Mouse (Mus musculus) hindbrain, embryonic 11.5 days (tissue): Measurements from ENCODE around the gene 9530068E07Rik. TPM values are rescaled to one million over a fixed set of nuclear protein-coding genes. Genes with fewer than 3 reads are reported as not detected.
A peak's percentile ranks its signal among the peaks of the same experiment; 100 is the strongest.
"Not testable (repeated sequence)": the region's sequence is repeated elsewhere in the genome, so short reads cannot be mapped to it uniquely, and the experiment has no call there.

Experiments used
- ATAC-seq: fragments of 200-750 bp; cut with Nextera tagmentation; 2 replicates; pipeline ENCODE4 v1.8.0; 2017; ENCODE audit warnings: mild to moderate bottlenecking, moderate TSS enrichment, moderate library complexity; ENCODE audit not compliant: low FRiP score
- DNase-seq: peaks from one replicate; pipeline ENCODE4 v3.0.0-alpha.2; 2015; ENCODE audit warnings: low spot score
- H3K27ac ChIP-seq: fragments of 300-500 bp; sonication (generic); 2 replicates; pipeline ENCODE4 v1.5.1; 2014; ENCODE audit warnings: mild to moderate bottlenecking, low read depth, low read length
- H3K27me3 ChIP-seq: fragments of 300-500 bp; sonication (generic); 2 replicates; pipeline ENCODE4 v1.6.1; 2014; ENCODE audit warnings: mild to moderate bottlenecking, low read length, moderate library complexity, mixed read lengths; ENCODE audit not compliant: control insufficient read depth, insufficient read depth
- H3K36me3 ChIP-seq: fragments of 300-500 bp; sonication (generic); 2 replicates; pipeline ENCODE4 v1.6.1; 2014; ENCODE audit warnings: mild to moderate bottlenecking, low read length, moderate library complexity, mixed read lengths; ENCODE audit not compliant: control insufficient read depth, insufficient read depth
- H3K4me1 ChIP-seq: fragments of 300-500 bp; sonication (generic); replicated peaks from 2 replicates; pipeline ENCODE4 v1.6.1; 2014; ENCODE audit warnings: low read length, mixed read lengths; ENCODE audit not compliant: control insufficient read depth, insufficient read depth
- H3K4me2 ChIP-seq: fragments of 300-500 bp; sonication (generic); replicated peaks from 2 replicates; pipeline ENCODE4 v1.6.1; 2014; ENCODE audit warnings: mild to moderate bottlenecking, low read depth, low read length
- H3K4me3 ChIP-seq: fragments of 300-500 bp; sonication (generic); 2 replicates; pipeline ENCODE4 v1.5.1; 2014; ENCODE audit warnings: low read depth, low read length
- H3K9ac ChIP-seq: fragments of 300-500 bp; sonication (generic); 2 replicates; pipeline ENCODE4 v1.6.1; 2014; ENCODE audit warnings: low read depth, low read length
- H3K9me3 ChIP-seq: fragments of 300-500 bp; sonication (generic); 2 replicates; pipeline ENCODE4 v1.6.1; 2016; ENCODE audit warnings: low read length; ENCODE audit not compliant: control insufficient read depth
- WGBS: fragments of 180-500 bp; shearing (Covaris S2); extraction: QIAGEN DNeasy Blood & Tissue Kit; methylation state at CpG from one replicate; pipeline ENCODE4 v1.1.7; 2014; 5-methylcytosine and 5-hydroxymethylcytosine counted together
- polyA plus RNA-seq: library from polyadenylated mRNA; unstranded; fragments of >200 nt; fragmentation: Nextera tagmentation; extraction: Ambion mirVana; gene quantifications from 2 replicates; pipeline ENCODE4 v1.2.1, GENCODE M21; 2014

9530068E07Rik gene
- polyA plus RNA-seq, result 171 and 175 TPM in 2 replicates

- 2% methylated on average over 38 of the region's 38 CpGs for WGBS
- DNase-seq (peak; percentile 94), ATAC-seq (peak; percentile 94)
Observed at GRCm38 (mm10) chr11:52395940-52396596, at the start of gene 9530068E07Rik. Gene 9530068E07Rik (plus strand): TSS chr11:52396428.

GRCm38 (mm10) chr11:52346635-52347005 lies 49.6 kb upstream of the 9530068E07Rik start:
- peak; percentile 67 for DNase-seq
- Histone ChIP-seq H3K27ac (no peak overlapping the region), H3K9ac (no peak overlapping the region), H3K4me3 (peak overlapping the region; percentile 16; the same call in 1 of the 2 replicates), H3K4me1 (no peaks in the 10 kb centered on the region), H3K9me3 (no peaks in the 10 kb centered on the region), H3K27me3 (no peaks in the 10 kb centered on the region; the same call in 1 of the 2 replicates), H3K36me3 (no peaks in the 10 kb centered on the region), H3K4me2 (peak overlapping the region; percentile 33)
- WGBS, result 4% methylated on average over 12 of the region's 12 CpGs
- ATAC-seq, result peak; percentile 49; the same call in 1 of the 2 replicates

More at GRCm38 (mm10) chr11:52395940-52396596, at the start of gene 9530068E07Rik:
- H3K9ac ChIP-seq, result peak within 1 kb of the TSS; percentile 97
- no peaks in the 10 kb centered on the region for H3K36me3 ChIP-seq
- H3K9me3 ChIP-seq, result no peaks in the 10 kb centered on the region
- H3K4me1 ChIP-seq, result no peaks in the 10 kb centered on the region
- H3K27ac ChIP-seq, result peak within 1 kb of the TSS; percentile 87
- peak within 1 kb of the TSS; percentile 58 for H3K4me2 ChIP-seq
- peak within 1 kb of the TSS; percentile 98 for H3K4me3 ChIP-seq
- H3K27me3 ChIP-seq, result no peaks in the 10 kb centered on the region

GRCm38 (mm10) chr11:52348156-52348555 lies 48.1 kb upstream of the 9530068E07Rik start:
- Histone ChIP-seq H3K9ac (no peak overlapping the region), H3K27me3 (no peaks in the 10 kb centered on the region; the same call in 1 of the 2 replicates), H3K4me3 (no peak overlapping the region), H3K4me2 (no peak overlapping the region), H3K27ac (no peak overlapping the region), H3K36me3 (no peaks in the 10 kb centered on the region), H3K4me1 (no peaks in the 10 kb centered on the region), H3K9me3 (no peaks in the 10 kb centered on the region)
- DNase-seq (no peak), ATAC-seq (no peak)
- WGBS, result 88% methylated on average over 4 of the region's 4 CpGs

GRCm38 (mm10) chr11:52348724-52349123 lies 47.5 kb upstream of the 9530068E07Rik start:
- no peak for ATAC-seq
- H3K9ac ChIP-seq, result no peak overlapping the region
- WGBS, result 70% methylated on average over 3 of the region's 3 CpGs

GRCm38 (mm10) chr11:52350924-52351323 lies 45.3 kb upstream of the 9530068E07Rik start:
- H3K4me2 ChIP-seq, result no peak overlapping the region
- H3K4me1 ChIP-seq, result no peaks in the 10 kb centered on the region
- 2% methylated on average over 9 of the region's 9 CpGs for WGBS
- H3K9ac ChIP-seq, result no peak overlapping the region
- no peaks in the 10 kb centered on the region for H3K9me3 ChIP-seq
- H3K27ac ChIP-seq, result no peak overlapping the region
- DNase-seq (peak; percentile 24), ATAC-seq (no peak)
- no peaks in the 10 kb centered on the region for H3K36me3 ChIP-seq
- H3K27me3 ChIP-seq, result no peaks in the 10 kb centered on the region
- no peak overlapping the region for H3K4me3 ChIP-seq

More at GRCm38 (mm10) chr11:52348724-52349123, 47.5 kb upstream of the 9530068E07Rik start:
- H3K4me3 ChIP-seq, result no peak overlapping the region
- H3K4me2 ChIP-seq, result no peak overlapping the region
- no peaks in the 10 kb centered on the region for H3K4me1 ChIP-seq
- no peaks in the 10 kb centered on the region for H3K36me3 ChIP-seq
- no peaks in the 10 kb centered on the region for H3K27me3 ChIP-seq
- no peak overlapping the region for H3K27ac ChIP-seq
- no peak for DNase-seq
- H3K9me3 ChIP-seq, result no peaks in the 10 kb centered on the region

GRCm38 (mm10) chr11:52352271-52352670 lies 44.0 kb upstream of the 9530068E07Rik start:
- Histone ChIP-seq H3K9ac (no peak overlapping the region), H3K27me3 (no peaks in the 10 kb centered on the region), H3K36me3 (no peaks in the 10 kb centered on the region), H3K9me3 (no peaks in the 10 kb centered on the region), H3K27ac (no peak overlapping the region), H3K4me3 (no peak overlapping the region), H3K4me2 (no peak overlapping the region), H3K4me1 (no peaks in the 10 kb centered on the region)
- no peak for DNase-seq
- WGBS, result 89% methylated on average over 3 of the region's 3 CpGs
- no peak for ATAC-seq

- H3K9me3 ChIP-seq, result no peaks in the 10 kb centered on the region
- H3K9ac ChIP-seq, result no peak overlapping the region
- H3K4me2 ChIP-seq, result no peak overlapping the region
- no peak overlapping the region for H3K4me3 ChIP-seq
- WGBS, result 82% methylated on average over 5 of the region's 5 CpGs
- H3K36me3 ChIP-seq, result no peaks in the 10 kb centered on the region
- no peak overlapping the region for H3K27ac ChIP-seq
- H3K27me3 ChIP-seq, result no peaks in the 10 kb centered on the region
- DNase-seq (no peak), ATAC-seq (no peak)
- no peaks in the 10 kb centered on the region for H3K4me1 ChIP-seq
Observed at GRCm38 (mm10) chr11:52354644-52355043, 41.6 kb upstream of the 9530068E07Rik start.

- DNase-seq (no peak), ATAC-seq (no peak)
- WGBS, result 86% methylated on average over 1 of the region's 1 CpGs
- Histone ChIP-seq H3K4me2 (no peak overlapping the region), H3K4me3 (no peak overlapping the region), H3K4me1 (no peaks in the 10 kb centered on the region), H3K27ac (no peak overlapping the region), H3K9ac (no peak overlapping the region), H3K27me3 (no peaks in the 10 kb centered on the region), H3K36me3 (no peaks in the 10 kb centered on the region), H3K9me3 (no peaks in the 10 kb centered on the region)
Observed at GRCm38 (mm10) chr11:52355601-52356000, 40.6 kb upstream of the 9530068E07Rik start.

- H3K4me1 ChIP-seq, H3K9me3 ChIP-seq, H3K27me3 ChIP-seq, H3K9ac ChIP-seq, H3K27ac ChIP-seq, H3K4me2 ChIP-seq, ATAC-seq, H3K4me3 ChIP-seq, H3K36me3 ChIP-seq, DNase-seq: not testable (repeated sequence)
- WGBS, result 91% methylated on average over 5 of the region's 5 CpGs
Observed at GRCm38 (mm10) chr11:52357091-52357490, 39.1 kb upstream of the 9530068E07Rik start.
